Mouse (Mus musculus) megakaryocyte, embryonic 14.5 days (primary cell): ENCODE measurements around the gene Ttll6. TPM values are rescaled to one million over a fixed set of nuclear protein-coding genes. Genes with fewer than 3 reads are reported as not detected.

ENCODE experiments used
- H3K27me3 ChIP-seq: replicated peaks from 2 replicates; pipeline ENCODE3; 2012; ENCODE audit warnings: inconsistent platforms
- H3K36me3 ChIP-seq: replicated peaks from 2 replicates; pipeline ENCODE3; 2012; ENCODE audit warnings: low read length, inconsistent platforms, mixed read lengths
- H3K4me1 ChIP-seq: 2 replicates; pipeline ENCODE4 v1.6.1; 2012; ENCODE audit warnings: inconsistent platforms
- H3K4me3 ChIP-seq: replicated peaks from 2 replicates; pipeline ENCODE3; 2012; ENCODE audit warnings: moderate library complexity, mild to moderate bottlenecking, inconsistent platforms
- H3K9me3 ChIP-seq: 2 replicates; pipeline ENCODE4 v1.6.1; 2012; ENCODE audit warnings: inconsistent platforms
- FLI1 ChIP-seq: IDR thresholded peaks from 2 replicates; pipeline ENCODE4 v1.6.1; 2012; ENCODE audit warnings: low read length, inconsistent platforms, mixed read lengths
- GATA1 ChIP-seq: IDR thresholded peaks from 3 replicates; pipeline ENCODE4 v1.6.1; 2012; ENCODE audit warnings: mixed read lengths, low read length, inconsistent platforms, borderline replicate concordance
- polyA plus RNA-seq: library from polyadenylated mRNA; stranded (reverse); fragments of >175 nt; gene quantifications from 2 replicates; pipeline ENCODE4 v1.2.3, GENCODE M21; 2012; ENCODE audit warnings: low replicate concordance; ENCODE audit not compliant: insufficient read depth

Ttll6 gene
- polyA plus RNA-seq, 1 experiment, result not detected

DNA sequence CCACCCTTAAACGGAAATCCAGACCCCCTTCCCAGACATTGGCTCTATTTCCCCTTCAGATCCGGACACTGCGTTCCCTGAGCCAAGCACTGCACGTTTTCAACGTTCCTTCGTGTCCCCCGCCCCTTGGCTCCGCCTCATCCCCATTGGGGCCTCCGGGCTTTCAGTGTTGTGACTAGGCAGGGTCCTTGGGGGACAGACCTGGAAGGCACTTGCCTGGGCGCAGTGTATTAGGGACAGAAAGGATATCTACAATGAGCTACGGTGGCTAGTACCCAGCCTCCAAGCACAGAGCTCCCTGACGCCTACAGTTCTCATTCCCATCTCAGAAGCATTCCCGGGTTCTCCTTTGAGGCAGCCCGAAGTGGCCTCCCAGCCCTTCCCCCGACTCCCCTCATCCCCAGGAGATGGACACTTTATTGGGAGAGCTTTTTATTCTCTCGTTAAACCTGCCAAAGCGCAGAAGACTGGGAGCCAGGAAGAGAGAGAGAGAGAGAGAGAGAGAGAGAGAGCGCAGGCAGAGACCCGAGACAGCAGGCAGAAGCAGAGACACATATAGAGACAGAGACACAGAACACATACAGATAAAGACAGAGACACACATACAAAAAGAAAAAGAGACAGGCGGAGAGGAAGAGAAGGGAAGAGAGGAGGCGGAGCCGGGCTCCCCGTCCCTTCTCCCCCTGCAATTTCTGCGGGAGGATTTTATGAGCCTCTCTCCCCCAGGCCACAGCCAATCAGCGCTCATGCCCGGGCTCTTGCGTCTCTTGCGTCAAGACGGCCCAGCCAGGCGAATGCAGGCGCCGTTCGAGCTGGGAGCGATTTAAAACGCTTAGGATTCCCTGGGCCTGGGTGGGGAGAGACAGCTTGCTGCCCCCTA is 60.2 kb downstream of the Ttll6 start, which contains the start of gene Hoxb13:
TSS of gene Hoxb13 (plus strand) at position 796 of the 880 bp plus-strand sequence.
- Histone ChIP-seq H3K27me3 (peaks cover 99% of the 10 kb centered on the region), H3K4me3 (no peak within 1 kb of the TSS), H3K36me3 (no peaks in the 10 kb centered on the region), H3K9me3 (no peaks in the 10 kb centered on the region), H3K4me1 (peaks cover 15% of the 10 kb centered on the region)
- TF ChIP-seq GATA1 (no peak), FLI1 (no peak)

DNA sequence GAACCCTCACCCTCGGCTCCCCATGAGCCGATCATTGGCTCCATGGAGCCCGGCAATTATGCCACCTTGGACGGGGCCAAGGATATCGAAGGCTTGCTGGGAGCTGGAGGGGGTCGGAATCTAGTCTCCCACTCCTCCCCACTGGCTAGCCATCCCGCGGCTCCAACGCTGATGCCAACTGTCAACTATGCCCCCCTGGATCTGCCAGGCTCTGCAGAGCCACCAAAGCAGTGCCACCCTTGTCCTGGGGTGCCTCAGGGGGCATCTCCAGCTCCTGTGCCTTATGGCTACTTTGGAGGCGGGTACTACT is 60.8 kb downstream of the Ttll6 start:
- no peak overlapping the region for H3K4me3 ChIP-seq
- no peak for TF ChIP-seq FLI1
- no peak for TF ChIP-seq GATA1
- H3K4me1 ChIP-seq, result peaks cover 15% of the 10 kb centered on the region
- no peaks in the 10 kb centered on the region for H3K9me3 ChIP-seq
- no peaks in the 10 kb centered on the region for H3K36me3 ChIP-seq
- peaks cover 98% of the 10 kb centered on the region for H3K27me3 ChIP-seq

DNA sequence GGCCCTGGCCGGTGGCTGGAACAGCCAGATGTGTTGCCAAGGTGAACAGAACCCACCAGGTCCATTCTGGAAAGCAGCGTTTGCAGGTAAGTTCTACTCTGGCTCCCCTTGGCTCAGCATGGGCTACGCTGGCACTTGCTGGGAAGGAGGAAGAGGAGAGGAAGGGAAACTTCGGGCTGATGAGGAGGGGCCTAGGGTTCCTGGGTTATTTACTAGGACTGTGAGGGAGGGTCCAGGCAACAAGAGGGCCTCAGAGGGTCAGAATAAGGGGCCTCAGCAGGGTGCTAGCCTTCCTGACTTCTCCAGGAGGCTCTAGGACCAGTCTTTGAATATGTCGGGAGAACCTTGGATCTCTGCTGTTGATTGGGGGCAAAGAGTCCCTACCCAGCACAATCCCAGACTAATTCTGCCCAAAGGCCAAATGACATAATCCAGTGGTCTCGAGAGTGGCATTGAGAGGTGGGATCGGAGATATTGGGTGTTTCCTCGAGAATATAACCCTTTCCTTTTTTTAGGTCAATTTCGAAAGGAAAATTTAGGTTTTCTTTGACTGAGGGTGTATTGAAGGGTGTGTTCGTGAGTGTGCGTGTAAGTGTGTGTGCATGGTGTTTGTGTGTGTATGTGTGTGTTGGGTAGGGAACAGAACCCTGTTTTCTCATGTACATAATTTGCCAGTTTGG is 61.5 kb downstream of the Ttll6 start:
- Histone ChIP-seq H3K9me3 (no peaks in the 10 kb centered on the region), H3K36me3 (no peaks in the 10 kb centered on the region), H3K4me3 (no peak overlapping the region), H3K4me1 (peaks cover 22% of the 10 kb centered on the region), H3K27me3 (peaks cover 98% of the 10 kb centered on the region)
- no peak for TF ChIP-seq FLI1
- TF ChIP-seq GATA1, result no peak

DNA sequence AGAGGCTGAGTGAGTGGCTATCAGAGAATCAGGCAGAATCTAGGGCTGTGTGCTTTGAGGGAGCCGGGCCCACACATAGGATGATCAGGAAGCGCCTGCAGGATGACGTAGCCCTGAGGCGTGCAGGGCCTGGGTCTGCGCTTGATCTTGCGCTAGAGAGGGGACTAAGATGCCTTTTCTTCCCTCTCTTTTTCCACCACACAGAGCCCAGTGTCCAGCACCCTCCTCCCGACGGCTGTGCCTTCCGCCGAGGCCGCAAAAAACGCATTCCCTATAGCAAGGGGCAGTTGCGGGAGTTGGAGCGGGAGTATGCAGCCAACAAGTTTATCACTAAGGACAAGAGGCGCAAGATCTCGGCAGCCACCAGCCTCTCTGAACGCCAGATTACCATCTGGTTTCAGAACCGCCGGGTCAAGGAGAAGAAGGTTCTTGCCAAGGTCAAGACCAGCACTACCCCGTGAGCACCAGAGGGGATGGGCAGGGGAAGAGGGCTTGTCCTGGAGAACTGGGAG is 62.2 kb downstream of the Ttll6 start:
- H3K27me3 ChIP-seq, result peaks cover 98% of the 10 kb centered on the region

GRCm38 (mm10) chr11:96198642-96199041 is 65.1 kb downstream of the Ttll6 start:
- no peak for TF ChIP-seq FLI1
- TF ChIP-seq GATA1, result no peak
- no peaks in the 10 kb centered on the region for H3K36me3 ChIP-seq
- no peaks in the 10 kb centered on the region for H3K9me3 ChIP-seq
- H3K27me3 ChIP-seq, result peaks cover 97% of the 10 kb centered on the region
- peaks cover 35% of the 10 kb centered on the region for H3K4me1 ChIP-seq
- peak overlapping the region; percentile 69 for H3K4me3 ChIP-seq

More for the DNA sequence above, 62.2 kb downstream of the Ttll6 start:
- Histone ChIP-seq H3K9me3 (no peaks in the 10 kb centered on the region), H3K4me1 (peaks cover 25% of the 10 kb centered on the region), H3K36me3 (no peaks in the 10 kb centered on the region), H3K4me3 (no peak overlapping the region)
- TF ChIP-seq FLI1 (no peak), GATA1 (no peak)

DNA sequence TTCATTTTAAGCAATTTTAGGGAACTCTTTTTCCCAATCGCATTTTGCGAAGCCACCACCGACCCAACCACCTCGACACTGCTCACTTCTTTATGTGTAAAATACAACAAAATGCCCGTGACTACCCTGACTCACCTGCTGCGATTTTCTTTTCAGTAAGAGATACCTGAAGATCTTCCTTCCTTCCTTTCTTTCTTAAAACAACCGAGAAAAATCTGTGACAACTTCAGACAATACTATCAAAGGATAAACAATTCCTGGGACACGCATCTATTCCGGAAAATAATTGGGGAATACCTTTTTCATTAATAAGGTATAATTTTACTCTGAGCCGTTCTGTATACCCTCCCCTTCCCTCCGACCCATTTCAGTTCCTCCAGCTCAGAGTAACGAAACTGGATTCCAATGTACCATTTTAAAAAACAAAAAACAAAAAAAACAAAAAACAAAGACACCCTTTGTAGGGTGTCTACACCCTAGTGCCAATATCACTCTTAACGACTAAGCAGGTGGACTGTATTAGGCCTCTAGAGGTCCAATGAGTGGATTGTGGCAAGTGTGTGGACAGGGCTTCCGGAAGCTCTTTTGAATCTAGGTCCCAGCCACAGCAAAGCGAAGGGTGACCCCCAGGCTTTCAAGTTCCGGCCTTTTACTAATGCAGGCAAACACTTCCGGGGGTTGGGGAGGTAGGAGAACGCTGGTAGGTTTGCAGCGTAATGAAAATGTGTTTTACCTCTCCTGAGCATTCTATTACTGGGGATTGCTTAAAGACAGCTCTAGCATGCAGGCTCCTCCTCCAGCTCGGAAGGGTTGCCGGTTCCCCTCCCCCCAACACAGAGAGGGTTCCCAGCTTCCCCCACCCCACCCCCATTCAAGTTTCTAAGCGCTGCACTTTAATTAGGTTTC is 65.8 kb downstream of the Ttll6 start:
- TF ChIP-seq GATA1 (no peak), FLI1 (no peak)
- Histone ChIP-seq H3K4me1 (peaks cover 34% of the 10 kb centered on the region), H3K36me3 (no peaks in the 10 kb centered on the region), H3K9me3 (no peaks in the 10 kb centered on the region), H3K4me3 (peak overlapping the region; percentile 70), H3K27me3 (peaks cover 97% of the 10 kb centered on the region)

DNA sequence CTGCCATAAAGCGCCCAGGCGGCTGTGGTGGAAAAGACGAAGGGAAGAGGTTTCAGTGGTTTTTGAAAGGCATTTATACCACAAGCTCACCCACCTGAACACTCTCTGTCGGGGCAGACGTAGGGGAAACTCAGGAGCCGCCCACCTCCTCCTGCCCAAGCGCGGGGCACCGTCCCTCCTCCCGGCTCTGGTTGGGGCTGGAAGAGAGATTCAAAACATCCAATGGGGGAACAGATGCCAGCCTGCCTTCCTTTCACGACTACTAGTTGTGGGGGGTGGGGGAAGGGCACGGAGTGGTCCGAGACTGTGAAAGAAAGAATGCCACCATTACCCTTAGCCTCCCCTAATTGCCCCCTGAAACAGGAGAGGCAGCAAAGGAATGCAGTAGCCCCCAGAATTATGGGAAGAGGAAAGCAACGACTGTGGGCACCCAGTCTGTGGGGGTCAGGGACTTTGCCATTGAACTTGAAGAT is 66.6 kb downstream of the Ttll6 start:
- Histone ChIP-seq H3K4me1 (peaks cover 34% of the 10 kb centered on the region), H3K9me3 (no peaks in the 10 kb centered on the region), H3K4me3 (no peak overlapping the region), H3K36me3 (no peaks in the 10 kb centered on the region), H3K27me3 (peaks cover 97% of the 10 kb centered on the region)
- TF ChIP-seq GATA1 (no peak), FLI1 (no peak)

DNA sequence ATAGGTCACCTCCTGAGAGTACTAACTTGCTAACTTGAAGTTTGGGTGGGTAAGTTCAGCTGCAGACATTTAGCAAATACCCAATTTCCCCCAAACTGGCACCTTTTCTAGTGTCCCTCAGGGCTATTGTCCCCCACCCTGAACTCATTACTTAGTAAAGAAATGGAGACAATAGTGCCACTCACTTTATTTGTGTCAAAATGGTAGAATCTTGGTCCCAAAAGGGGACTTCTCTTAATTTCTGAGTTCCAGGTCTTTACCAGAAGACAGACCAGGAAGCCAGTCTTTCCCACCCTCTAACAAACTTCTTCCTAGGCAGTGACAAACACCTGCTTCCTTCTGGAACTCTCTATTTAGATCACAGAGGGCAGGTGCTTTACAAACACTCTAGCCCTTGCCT is 68.2 kb downstream of the Ttll6 start:
- Histone ChIP-seq H3K36me3 (no peaks in the 10 kb centered on the region), H3K4me1 (peaks cover 32% of the 10 kb centered on the region), H3K4me3 (no peak overlapping the region), H3K27me3 (peaks cover 95% of the 10 kb centered on the region), H3K9me3 (no peaks in the 10 kb centered on the region)
- no peak for TF ChIP-seq GATA1

GRCm38 (mm10) chr11:96202401-96203081 is 69.0 kb downstream of the Ttll6 start:
- TF ChIP-seq FLI1 (no peak), GATA1 (no peak)
- H3K36me3 ChIP-seq, result no peaks in the 10 kb centered on the region
- no peaks in the 10 kb centered on the region for H3K9me3 ChIP-seq
- H3K4me3 ChIP-seq, result peak overlapping the region; percentile 86
- H3K4me1 ChIP-seq, result peaks cover 32% of the 10 kb centered on the region
- H3K27me3 ChIP-seq, result peaks cover 95% of the 10 kb centered on the region
